Mouse (Mus musculus) embryonic facial prominence, embryonic 15.5 days (tissue): Measurements from ENCODE around the gene Pcgf5. TPM values are rescaled to one million over a fixed set of nuclear protein-coding genes. Genes with fewer than 3 reads are reported as not detected.
A peak's percentile ranks its signal among the peaks of the same experiment; 100 is the strongest.

Source experiments
- ATAC-seq: fragments of 200-750 bp; cut with Nextera tagmentation; 2 replicates; pipeline ENCODE4 v1.8.0; 2017; ENCODE audit warnings: low read depth, moderate TSS enrichment; ENCODE audit not compliant: insufficient number of reproducible peaks, low FRiP score, low TSS enrichment
- H3K27ac ChIP-seq: fragments of 300-500 bp; sonication (generic); replicated peaks from 2 replicates; pipeline ENCODE4 v1.5.1; 2015; ENCODE audit warnings: mild to moderate bottlenecking, inconsistent platforms
- H3K27me3 ChIP-seq: fragments of 300-500 bp; sonication (generic); 2 replicates; pipeline ENCODE4 v1.6.1; 2015; ENCODE audit warnings: inconsistent platforms
- H3K36me3 ChIP-seq: fragments of 300-500 bp; sonication (generic); 2 replicates; pipeline ENCODE4 v1.6.1; 2015; ENCODE audit warnings: mild to moderate bottlenecking, inconsistent platforms
- H3K4me1 ChIP-seq: fragments of 300-500 bp; sonication (generic); 2 replicates; pipeline ENCODE4 v1.6.1; 2015; ENCODE audit warnings: inconsistent platforms
- H3K4me2 ChIP-seq: fragments of 300-500 bp; sonication (generic); replicated peaks from 2 replicates; pipeline ENCODE4 v1.6.1; 2015; ENCODE audit warnings: mild to moderate bottlenecking, inconsistent platforms
- H3K4me3 ChIP-seq: fragments of 300-500 bp; sonication (generic); replicated peaks from 2 replicates; pipeline ENCODE4 v1.5.1; 2015; ENCODE audit warnings: mild to moderate bottlenecking, inconsistent platforms
- H3K9ac ChIP-seq: fragments of 300-500 bp; sonication (generic); 2 replicates; pipeline ENCODE4 v1.6.1; 2015; ENCODE audit warnings: inconsistent platforms
- H3K9me3 ChIP-seq: fragments of 300-500 bp; sonication (generic); replicated peaks from 2 replicates; pipeline ENCODE4 v1.6.1; 2016; ENCODE audit warnings: inconsistent platforms
- WGBS: fragments of 180-500 bp; shearing (Covaris S2); methylation state at CpG from one replicate; pipeline ENCODE4 v1.1.7; 2015; 5-methylcytosine and 5-hydroxymethylcytosine counted together
- polyA plus RNA-seq: library from polyadenylated mRNA; unstranded; fragments of >200 nt; fragmentation: Nextera tagmentation; extraction: Ambion mirVana; gene quantifications from 2 replicates; pipeline ENCODE4 v1.2.1, GENCODE M21; 2015

Pcgf5 gene
- polyA plus RNA-seq, 1 experiment from 2014 or later = 10.2 TPM

DNA sequence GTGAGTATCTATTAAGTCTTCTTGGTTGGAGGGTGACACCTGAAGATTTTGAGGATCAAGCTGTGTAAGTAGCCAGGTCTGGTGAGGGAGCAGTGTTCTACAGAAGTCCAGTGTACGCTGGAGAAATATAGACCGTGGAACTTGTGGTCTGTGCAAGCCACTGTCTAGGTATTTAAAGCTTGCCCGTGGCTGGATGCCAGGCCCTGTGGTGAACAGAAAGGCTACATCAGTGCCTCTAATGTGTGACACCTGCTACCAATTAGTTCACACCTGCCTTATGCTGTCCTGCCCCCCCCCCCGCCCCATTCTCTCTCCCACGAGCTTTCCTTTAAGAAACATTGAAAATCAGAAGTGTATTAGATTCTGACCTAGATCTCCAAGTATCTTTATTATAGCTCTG is 40.4 kb downstream of the Pcgf5 start:
- H3K9me3 ChIP-seq = no peaks in the 10 kb centered on the region
- no peak for ATAC-seq
- no peak overlapping the region for H3K4me2 ChIP-seq
- no peaks in the 10 kb centered on the region for H3K27me3 ChIP-seq
- no peak overlapping the region for H3K9ac ChIP-seq
- H3K4me3 ChIP-seq = no peak overlapping the region
- no peaks in the 10 kb centered on the region for H3K4me1 ChIP-seq
- WGBS = 54% methylated on average over 5 of the region's 5 CpGs
- H3K36me3 ChIP-seq = no peaks in the 10 kb centered on the region
- H3K27ac ChIP-seq = no peak overlapping the region

DNA sequence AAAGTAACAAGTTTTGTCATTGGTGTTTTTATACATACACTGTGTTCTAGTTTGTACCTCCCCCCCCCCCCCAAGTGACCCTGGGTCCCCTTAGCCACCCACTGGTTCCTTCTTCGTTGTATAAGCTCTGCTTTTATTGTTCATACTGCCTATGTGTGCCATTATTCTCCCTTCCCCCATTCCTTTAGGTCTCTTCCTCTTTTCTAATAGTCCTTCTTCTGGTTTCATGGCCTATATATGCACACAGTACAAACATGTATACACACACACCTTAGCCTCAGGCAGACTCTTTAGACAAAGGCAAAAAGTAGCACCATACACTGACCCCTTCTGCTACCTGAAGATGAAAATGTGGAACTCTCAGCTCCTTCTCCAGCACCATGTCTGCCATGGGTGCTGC is 42.6 kb downstream of the Pcgf5 start:
- ATAC-seq = no peak
- no peak overlapping the region for H3K4me3 ChIP-seq
- no peaks in the 10 kb centered on the region for H3K27me3 ChIP-seq
- H3K4me2 ChIP-seq = no peak overlapping the region
- no peaks in the 10 kb centered on the region for H3K9me3 ChIP-seq
- WGBS = 79% methylated on average over 1 of the region's 1 CpGs
- no peaks in the 10 kb centered on the region for H3K4me1 ChIP-seq
- no peak overlapping the region for H3K27ac ChIP-seq
- no peak overlapping the region for H3K9ac ChIP-seq
- no peaks in the 10 kb centered on the region for H3K36me3 ChIP-seq

DNA sequence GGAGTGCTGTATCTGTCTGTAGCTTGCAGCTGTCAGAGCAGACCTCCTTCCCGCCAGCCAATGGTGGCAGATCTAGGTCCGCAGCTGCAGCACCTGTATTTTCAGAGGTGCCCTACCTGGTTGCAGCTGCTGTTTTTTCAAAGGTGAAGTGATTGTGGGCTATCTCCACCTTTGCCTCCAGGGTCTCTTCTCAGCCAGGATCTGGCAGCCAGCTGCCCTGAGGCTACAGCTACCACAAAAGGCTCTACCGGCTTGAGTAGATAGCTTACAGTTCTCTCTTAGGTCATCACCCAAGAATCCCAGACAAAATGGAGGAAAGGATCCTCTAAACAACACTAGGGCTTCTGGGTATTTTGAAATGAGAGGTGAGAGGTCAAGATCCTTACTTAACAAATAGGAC is 50.4 kb downstream of the Pcgf5 start:
- H3K4me2 ChIP-seq = no peak overlapping the region
- H3K9me3 ChIP-seq = no peaks in the 10 kb centered on the region
- no peak overlapping the region for H3K9ac ChIP-seq
- H3K36me3 ChIP-seq = no peaks in the 10 kb centered on the region
- 73% methylated on average over 3 of the region's 3 CpGs for WGBS
- no peak overlapping the region for H3K27ac ChIP-seq
- no peaks in the 10 kb centered on the region for H3K27me3 ChIP-seq
- H3K4me1 ChIP-seq = no peaks in the 10 kb centered on the region
- no peak overlapping the region for H3K4me3 ChIP-seq
- no peak for ATAC-seq

DNA sequence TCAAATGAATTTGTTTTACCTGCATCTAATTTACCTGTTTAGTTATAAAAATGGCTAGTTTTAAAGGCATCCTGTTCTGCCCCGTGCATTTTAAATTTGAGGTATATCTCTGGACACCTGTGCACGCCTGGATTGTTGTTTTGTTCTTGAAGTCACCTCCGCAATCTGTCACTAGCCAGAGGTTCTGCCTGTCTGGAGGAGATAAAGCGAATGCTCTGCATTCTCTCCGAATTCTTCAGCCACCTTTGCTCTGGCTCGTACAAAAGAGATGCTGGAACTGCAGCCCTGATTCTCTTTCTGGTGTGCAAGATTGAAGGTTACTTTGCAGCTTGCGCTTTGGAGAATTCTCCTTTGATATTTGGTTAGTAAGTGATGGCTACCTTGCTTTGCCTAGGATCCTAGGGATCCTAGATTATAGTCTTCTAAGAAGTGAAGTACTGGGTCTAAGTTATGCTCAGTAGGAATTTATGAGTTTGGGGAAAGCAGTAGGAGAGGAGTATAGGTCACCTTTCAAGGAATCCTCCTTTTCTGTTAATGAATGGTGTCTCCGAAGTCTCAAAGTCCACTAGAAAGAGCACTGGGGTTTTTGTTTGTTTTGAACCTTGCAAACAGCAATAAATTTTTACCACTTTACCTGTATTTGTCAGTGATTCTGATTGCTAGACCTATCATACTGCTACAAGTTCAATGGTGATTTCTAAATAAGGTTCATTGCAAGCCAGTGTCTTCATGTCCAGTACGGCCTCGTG is 60.4 kb downstream of the Pcgf5 start:
- H3K9me3 ChIP-seq = no peaks in the 10 kb centered on the region
- no peak overlapping the region for H3K4me2 ChIP-seq
- peaks cover 12% of the 10 kb centered on the region for H3K27me3 ChIP-seq
- H3K9ac ChIP-seq = no peak overlapping the region
- H3K36me3 ChIP-seq = no peaks in the 10 kb centered on the region
- WGBS = 60% methylated on average over 10 of the region's 10 CpGs
- H3K4me1 ChIP-seq = no peaks in the 10 kb centered on the region
- no peak for ATAC-seq
- no peak overlapping the region for H3K4me3 ChIP-seq
- H3K27ac ChIP-seq = no peak overlapping the region

DNA sequence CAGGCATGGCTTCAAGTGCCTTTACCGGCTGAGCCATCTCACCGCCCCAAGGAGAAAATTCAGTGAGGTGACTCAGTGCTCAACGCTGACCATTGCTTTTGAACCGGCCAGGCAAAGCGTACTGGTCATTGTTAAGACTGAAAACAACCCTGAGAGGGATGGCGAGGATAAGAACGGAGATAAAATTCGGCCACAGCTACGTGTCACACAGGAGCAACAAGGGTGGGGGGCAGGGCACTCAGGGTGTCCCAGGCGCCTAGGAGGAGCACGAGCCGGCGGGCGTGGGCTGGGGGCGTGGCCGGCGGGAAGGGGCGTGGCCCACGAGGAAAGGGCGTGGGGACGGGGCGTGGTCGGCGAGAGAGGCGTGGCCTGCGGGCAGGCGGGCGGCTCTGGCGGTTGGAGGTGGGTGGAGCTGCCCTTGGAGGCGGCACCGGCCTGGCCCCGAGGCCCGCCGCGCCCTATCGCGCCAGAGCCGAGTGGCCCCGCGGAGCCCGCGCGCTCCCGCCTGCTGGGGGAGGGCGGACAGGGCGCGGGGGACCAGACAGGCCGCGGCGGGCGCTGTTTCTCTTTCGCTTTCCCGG is 61.3 kb downstream of the Pcgf5 start:
- no peak overlapping the region for H3K27ac ChIP-seq
- peak overlapping the region; percentile 51 for H3K9ac ChIP-seq
- peak overlapping the region; percentile 97 for H3K4me2 ChIP-seq
- peak; percentile 95 for ATAC-seq
- H3K4me1 ChIP-seq = no peaks in the 10 kb centered on the region
- WGBS = under 1% methylated on average over 51 of the region's 53 CpGs
- H3K4me3 ChIP-seq = peak overlapping the region; percentile 72
- H3K36me3 ChIP-seq = no peaks in the 10 kb centered on the region
- peaks cover 12% of the 10 kb centered on the region for H3K27me3 ChIP-seq
- H3K9me3 ChIP-seq = no peaks in the 10 kb centered on the region

DNA sequence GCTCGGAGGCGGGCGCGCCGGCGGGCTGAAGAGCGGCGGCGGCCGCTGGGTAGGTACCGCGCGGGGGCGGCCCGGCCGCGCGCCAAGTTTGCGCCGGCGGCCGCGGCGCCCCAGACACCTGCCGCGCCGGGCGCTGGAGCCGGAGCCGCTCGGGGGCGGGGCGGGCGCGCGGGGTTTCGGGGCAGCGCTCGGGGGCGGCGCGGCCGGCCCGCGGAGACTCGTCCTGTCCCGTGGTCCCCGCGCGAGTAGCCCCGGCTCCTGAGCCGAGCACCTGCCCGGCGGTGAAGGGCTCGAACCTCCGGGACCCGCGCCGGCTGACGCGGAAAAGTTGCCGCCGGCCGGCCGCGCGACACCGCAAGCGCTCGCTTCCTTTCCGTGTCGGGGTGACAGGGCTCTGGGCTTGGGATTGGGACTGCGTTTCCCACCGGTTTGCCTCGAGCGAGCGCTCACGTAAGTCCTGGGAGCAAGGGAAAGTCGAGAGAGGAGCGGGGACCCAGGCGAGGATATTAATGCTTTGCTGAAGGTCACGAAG is 61.8 kb downstream of the Pcgf5 start:
- no peaks in the 10 kb centered on the region for H3K36me3 ChIP-seq
- H3K4me3 ChIP-seq = peak overlapping the region; percentile 72
- no peaks in the 10 kb centered on the region for H3K4me1 ChIP-seq
- peak overlapping the region; percentile 97 for H3K4me2 ChIP-seq
- peak overlapping the region; percentile 51 for H3K9ac ChIP-seq
- ATAC-seq = peak; percentile 81
- WGBS = under 1% methylated on average over 82 of the region's 82 CpGs
- no peak overlapping the region for H3K27ac ChIP-seq
- no peaks in the 10 kb centered on the region for H3K9me3 ChIP-seq
- peaks cover 12% of the 10 kb centered on the region for H3K27me3 ChIP-seq

DNA sequence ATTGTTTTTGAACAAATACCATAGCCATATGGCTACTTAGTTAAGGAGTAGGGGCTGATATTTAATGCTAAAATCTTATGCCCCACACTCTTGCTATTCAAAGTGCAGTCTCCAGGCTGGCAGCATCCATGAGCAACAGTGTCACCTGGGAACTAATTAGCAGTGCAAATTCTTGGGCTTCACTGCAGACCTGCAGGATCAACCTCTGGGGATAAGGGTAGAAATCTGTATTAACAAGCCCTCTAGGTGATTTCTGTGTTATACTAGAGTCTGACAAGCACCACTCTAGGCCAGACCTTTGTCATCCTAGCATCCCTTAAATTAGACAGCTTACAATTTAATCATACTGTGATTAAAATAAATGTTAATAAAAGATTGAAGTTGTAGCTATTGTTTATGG is 71.8 kb downstream of the Pcgf5 start:
- Histone ChIP-seq H3K9ac (no peak overlapping the region), H3K4me1 (no peaks in the 10 kb centered on the region), H3K9me3 (no peaks in the 10 kb centered on the region), H3K27me3 (no peaks in the 10 kb centered on the region), H3K4me2 (no peak overlapping the region), H3K36me3 (no peaks in the 10 kb centered on the region), H3K4me3 (no peak overlapping the region), H3K27ac (no peak overlapping the region)
- no peak for ATAC-seq

DNA sequence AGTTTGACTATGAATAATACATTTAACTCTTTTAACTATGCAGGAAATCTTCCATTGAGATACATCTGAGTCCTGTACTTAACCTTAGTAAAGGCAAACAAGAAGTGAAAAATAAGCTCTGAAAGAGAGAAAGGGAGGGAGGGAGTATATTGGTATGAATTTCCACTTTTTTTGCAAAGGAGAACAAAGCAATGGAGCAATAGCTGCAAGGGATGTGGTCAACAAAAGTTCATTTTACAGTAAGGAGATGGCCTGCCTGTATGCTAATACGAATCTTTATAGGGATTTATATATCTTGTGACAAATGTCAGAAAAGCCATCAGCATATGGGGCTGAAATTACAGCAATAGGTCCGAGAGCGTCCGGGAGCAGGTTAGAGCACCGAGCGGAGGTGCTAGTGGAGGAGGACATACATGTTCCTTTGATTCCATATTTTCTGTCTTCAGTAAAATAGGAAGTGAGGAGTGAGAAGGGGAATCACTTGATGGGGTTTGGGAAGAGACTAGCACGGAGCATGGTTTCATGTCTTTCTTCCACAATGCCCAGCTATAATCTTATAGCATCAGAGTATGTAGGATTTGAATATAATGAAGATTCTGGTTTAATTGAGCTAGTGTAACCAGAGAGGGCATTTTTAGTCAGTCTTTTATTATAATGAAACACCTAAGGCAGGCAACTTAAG is 79.2 kb downstream of the Pcgf5 start:
- WGBS = 92% methylated on average over 7 of the region's 7 CpGs
- no peak overlapping the region for H3K9ac ChIP-seq
- no peaks in the 10 kb centered on the region for H3K9me3 ChIP-seq
- H3K4me3 ChIP-seq = no peak overlapping the region
- H3K36me3 ChIP-seq = no peaks in the 10 kb centered on the region
- H3K27ac ChIP-seq = no peak overlapping the region
- H3K4me2 ChIP-seq = no peak overlapping the region
- H3K4me1 ChIP-seq = no peaks in the 10 kb centered on the region
- no peaks in the 10 kb centered on the region for H3K27me3 ChIP-seq
- ATAC-seq = no peak

DNA sequence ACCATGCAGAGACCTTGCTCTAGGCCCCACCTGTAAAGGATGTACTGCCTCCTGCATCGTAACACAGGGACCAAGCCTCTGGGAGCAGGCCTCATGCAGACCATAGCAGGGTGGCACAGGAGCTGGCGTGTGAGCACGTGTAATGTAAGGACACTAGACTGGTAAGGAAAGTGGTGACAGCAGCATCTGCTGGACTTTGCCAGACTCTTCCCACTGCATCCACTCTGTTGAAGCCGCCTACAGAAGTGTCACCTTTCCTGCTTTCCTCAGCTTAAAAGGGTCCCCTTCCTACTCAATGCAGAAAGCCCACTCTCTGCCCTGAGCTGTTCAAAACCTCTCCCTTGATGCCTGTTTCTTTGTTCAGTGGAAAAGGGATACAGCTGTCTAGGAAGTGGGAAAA is 80.0 kb downstream of the Pcgf5 start:
- 84% methylated on average over 4 of the region's 4 CpGs for WGBS
- no peak overlapping the region for H3K4me3 ChIP-seq
- H3K4me1 ChIP-seq = no peaks in the 10 kb centered on the region
- H3K36me3 ChIP-seq = no peaks in the 10 kb centered on the region
- H3K9ac ChIP-seq = no peak overlapping the region
- H3K27me3 ChIP-seq = no peaks in the 10 kb centered on the region
- H3K9me3 ChIP-seq = no peaks in the 10 kb centered on the region
- ATAC-seq = no peak
- no peak overlapping the region for H3K27ac ChIP-seq
- H3K4me2 ChIP-seq = no peak overlapping the region

DNA sequence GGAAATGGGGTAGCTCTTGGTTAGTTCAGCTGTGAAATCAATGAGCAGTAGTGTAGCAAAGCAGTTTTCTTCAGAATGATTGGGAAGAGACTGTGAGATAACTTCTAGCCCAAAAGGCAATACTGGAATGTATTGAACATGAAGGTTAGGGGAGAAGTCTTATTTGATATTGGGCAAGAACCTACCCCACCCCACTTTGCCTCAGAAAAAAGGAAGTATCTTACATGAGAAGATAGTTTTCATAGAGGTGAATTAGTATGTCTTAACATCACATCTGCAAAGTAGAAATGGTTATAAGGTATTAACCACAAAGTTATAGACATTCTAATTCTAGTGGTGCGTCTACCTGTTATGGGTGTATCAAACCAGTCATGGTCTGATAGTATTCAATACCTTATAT is 81.2 kb downstream of the Pcgf5 start:
- WGBS = 83% methylated on average over 1 of the region's 1 CpGs
- no peaks in the 10 kb centered on the region for H3K9me3 ChIP-seq
- H3K9ac ChIP-seq = no peak overlapping the region
- ATAC-seq = no peak
- no peaks in the 10 kb centered on the region for H3K4me1 ChIP-seq
- H3K27me3 ChIP-seq = no peaks in the 10 kb centered on the region
- no peaks in the 10 kb centered on the region for H3K36me3 ChIP-seq
- H3K4me2 ChIP-seq = no peak overlapping the region
- H3K27ac ChIP-seq = no peak overlapping the region
- H3K4me3 ChIP-seq = no peak overlapping the region

DNA sequence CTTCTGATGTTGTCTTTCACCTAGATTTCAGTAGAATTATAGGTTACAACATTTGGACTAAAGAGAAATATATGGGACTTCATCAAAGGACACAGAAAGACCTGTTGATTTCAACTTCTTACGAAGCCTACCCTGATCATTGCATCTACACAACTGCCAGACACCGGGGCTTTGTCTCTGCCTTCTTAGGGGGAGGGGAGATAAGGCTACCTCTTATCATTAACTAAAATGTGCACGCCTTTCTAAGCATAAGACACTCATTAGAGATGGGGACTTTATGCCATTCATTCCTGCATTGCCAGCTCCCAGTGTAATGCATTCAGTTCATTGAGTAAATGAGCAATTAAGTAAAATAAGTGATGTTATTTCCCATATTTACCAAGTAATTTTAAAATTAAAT is 85.1 kb downstream of the Pcgf5 start:
- H3K9ac ChIP-seq = no peak overlapping the region
- H3K36me3 ChIP-seq = no peaks in the 10 kb centered on the region
- H3K27me3 ChIP-seq = no peaks in the 10 kb centered on the region
- no peak overlapping the region for H3K4me3 ChIP-seq
- no peaks in the 10 kb centered on the region for H3K9me3 ChIP-seq
- H3K4me1 ChIP-seq = no peaks in the 10 kb centered on the region
- no peak overlapping the region for H3K27ac ChIP-seq
- H3K4me2 ChIP-seq = no peak overlapping the region
- 83% methylated on average over 3 of the region's 3 CpGs for WGBS
- no peak for ATAC-seq
